ENCODE assay signal across 29 mouse cellular contexts in genomic region chr3:147943314-147943713, GRCm38 (mm10).
DNase-seq lines count a peak whose midpoint lies in the region; ATAC-seq and TF ChIP-seq lines count a peak whose summit lies in the region.
"Had no signal": no experiment of that assay in that cellular context is flagged by ENCODE, and none has a peak within 500 bp of the region (broad histone marks: within the 10 kb centered on the region; RNA-seq: fewer than 3 reads in every experiment).

No protein-coding gene starts in this region.

- no peak overlapping the region for H3K4me2 ChIP-seq in embryonic facial prominence, embryonic 14.5 days (ENCODE audit: low read depth, low read length)
- H3K4me2 ChIP-seq in myocyte (ENCODE audit: low read depth), result peak overlapping the region; percentile 28
- H3K4me2 ChIP-seq: embryonic facial prominence, embryonic 15.5 days; heart, embryonic 12.5 days; heart, embryonic 15.5 days; hindbrain, embryonic 13.5 days; intestine, embryonic 15.5 days had no signal

- no peaks in the 10 kb centered on the region for H3K36me3 ChIP-seq in embryonic facial prominence, embryonic 14.5 days (ENCODE audit: control insufficient read depth, insufficient read depth, low read length)
- no peaks in the 10 kb centered on the region for H3K36me3 ChIP-seq in embryonic facial prominence, embryonic 10.5 days (replicated peaks)
- H3K36me3 ChIP-seq in C2C12 (ENCODE audit: control insufficient read depth, insufficient read depth), result no peaks in the 10 kb centered on the region
- H3K36me3 ChIP-seq in myocyte (ENCODE audit: control insufficient read depth, insufficient read depth), result no peaks in the 10 kb centered on the region
- H3K36me3 ChIP-seq: embryonic facial prominence, embryonic 15.5 days; G1E; heart, embryonic 12.5 days; heart, embryonic 15.5 days; hindbrain, embryonic 10.5 days; hindbrain, embryonic 13.5 days; intestine, embryonic 15.5 days had no signal

- H3K79me2 ChIP-seq in C2C12 (ENCODE audit: control insufficient read depth, insufficient read depth) (no peaks in the 10 kb centered on the region), myocyte (ENCODE audit: control insufficient read depth, insufficient read depth) (no peaks in the 10 kb centered on the region)

- 57% methylated on average over 4 of the region's 4 CpGs for WGBS in embryonic facial prominence, embryonic 14.5 days
- 77% methylated on average over 4 of the region's 4 CpGs for WGBS in embryonic facial prominence, embryonic 10.5 days
- 59% methylated on average over 4 of the region's 4 CpGs for WGBS in lung, adult 2 months

- no peak overlapping the region for H3K27ac ChIP-seq in embryonic facial prominence, embryonic 14.5 days (replicated peaks; ENCODE audit: low read depth, low read length)
- H3K27ac ChIP-seq in embryonic facial prominence, embryonic 10.5 days (replicated peaks), result no peak overlapping the region
- H3K27ac ChIP-seq: embryonic facial prominence, embryonic 15.5 days; heart, embryonic 15.5 days; hindbrain, embryonic 10.5 days; hindbrain, embryonic 13.5 days; intestine, embryonic 15.5 days had no signal

- no peak overlapping the region for H3K4me3 ChIP-seq in embryonic facial prominence, embryonic 14.5 days (ENCODE audit: low read depth, low read length)
- H3K4me3 ChIP-seq in embryonic facial prominence, embryonic 10.5 days, result no peak overlapping the region
- H3K4me3 ChIP-seq in C2C12 (ENCODE audit: insufficient read depth, poor library complexity, severe bottlenecking), result no peak overlapping the region
- no peak overlapping the region for H3K4me3 ChIP-seq in myocyte
- no peak overlapping the region for H3K4me3 ChIP-seq in lung, adult 2 months (replicated peaks; ENCODE audit: extremely low read depth, low read depth, low read length)
- H3K4me3 ChIP-seq: embryonic facial prominence, embryonic 15.5 days; heart, embryonic 12.5 days; heart, embryonic 15.5 days; hindbrain, embryonic 10.5 days; hindbrain, embryonic 13.5 days; intestine, embryonic 15.5 days had no signal

- no peak for TF ChIP-seq POLR2A in myocyte (IDR thresholded peaks at IDR 0.05; ENCODE audit: insufficient read length, low read depth)
- no peak for TF ChIP-seq POLR2A in lung, adult 2 months (IDR thresholded peaks at IDR 0.05; ENCODE audit: borderline replicate concordance, extremely low read depth, low read depth, low read length)

- no peaks in the 10 kb centered on the region for H3K27me3 ChIP-seq in embryonic facial prominence, embryonic 14.5 days (replicated peaks; ENCODE audit: control insufficient read depth, insufficient read depth, low read length)
- H3K27me3 ChIP-seq in embryonic facial prominence, embryonic 10.5 days (replicated peaks; ENCODE audit: low read depth, poor library complexity, severe bottlenecking), result no peaks in the 10 kb centered on the region
- H3K27me3 ChIP-seq in C2C12 (ENCODE audit: control insufficient read depth, insufficient read depth, insufficient read length) (no peaks in the 10 kb centered on the region), myocyte (ENCODE audit: control insufficient read depth, insufficient read depth, insufficient read length) (no peaks in the 10 kb centered on the region)
- H3K27me3 ChIP-seq: CH12.LX; embryonic facial prominence, embryonic 15.5 days; heart, embryonic 12.5 days; heart, embryonic 15.5 days; hindbrain, embryonic 13.5 days; intestine, embryonic 15.5 days; Patski had no signal

- H3ac ChIP-seq in C2C12 (ENCODE audit: control insufficient read depth, insufficient read length, low read depth), result no peak overlapping the region
- H3ac ChIP-seq in myocyte (ENCODE audit: control insufficient read depth, insufficient read length), result no peak overlapping the region

- no peaks in the 10 kb centered on the region for H3K9me3 ChIP-seq in embryonic facial prominence, embryonic 14.5 days (ENCODE audit: control insufficient read depth, low read length)
- H3K9me3 ChIP-seq in embryonic facial prominence, embryonic 10.5 days, result no peaks in the 10 kb centered on the region
- H3K9me3 ChIP-seq: embryonic facial prominence, embryonic 15.5 days; heart, embryonic 12.5 days; heart, embryonic 15.5 days; hindbrain, embryonic 10.5 days; hindbrain, embryonic 13.5 days; intestine, embryonic 15.5 days had no signal

- no peaks in the 10 kb centered on the region for H3K79me3 ChIP-seq in C2C12 (ENCODE audit: low read depth)

- peaks cover under 1% of the 10 kb centered on the region; the same call in 1 of the 2 replicates for H3K4me1 ChIP-seq in embryonic facial prominence, embryonic 14.5 days (ENCODE audit: control insufficient read depth, insufficient read depth, low read length)
- no peaks in the 10 kb centered on the region for H3K4me1 ChIP-seq in embryonic facial prominence, embryonic 10.5 days
- no peaks in the 10 kb centered on the region for H3K4me1 ChIP-seq in lung, adult 2 months (ENCODE audit: control insufficient read depth, insufficient read depth, low read length)
- H3K4me1 ChIP-seq: embryonic facial prominence, embryonic 15.5 days; heart, embryonic 12.5 days; hindbrain, embryonic 10.5 days; hindbrain, embryonic 13.5 days; intestine, embryonic 15.5 days had no signal

- ATAC-seq in embryonic facial prominence, embryonic 14.5 days (ENCODE audit: low read depth), result no peak
- ATAC-seq: forebrain, embryonic 14.5 days; forebrain, postnatal 0 days; hindbrain, embryonic 16.5 days; intestine, embryonic 15.5 days; Patski had no signal

- peak; percentile 20 for DNase-seq in embryonic facial prominence, embryonic 14.5 days (ENCODE audit: low spot score)
- DNase-seq in embryonic facial prominence, embryonic 10.5 days (ENCODE audit: low spot score), result no peak
- DNase-seq in gastrocnemius, postnatal 10 days, result peak; percentile 24
- no peak for DNase-seq in kidney, adult 8-10 months
- DNase-seq in lung, adult 2 months, result no peak
- no peak for DNase-seq in cerebellum, adult 9-11 months
- DNase-seq: adrenal gland, postnatal 10 days; adrenal gland, postnatal 36 days; cerebellum, adult 2 months; cerebellum, postnatal 10 days; cerebellum, postnatal 36 days; embryo, embryonic 11 days; forebrain, postnatal 0 days; heart, adult 18-20 months; heart, postnatal 10 days; heart, postnatal 36 days had no signal

- no peak overlapping the region for H3K9ac ChIP-seq in embryonic facial prominence, embryonic 14.5 days (ENCODE audit: low read depth, low read length)
- H3K9ac ChIP-seq: embryonic facial prominence, embryonic 15.5 days; forebrain, postnatal 0 days; heart, embryonic 12.5 days; heart, embryonic 15.5 days; hindbrain, embryonic 13.5 days; intestine, embryonic 15.5 days had no signal

- no peak for TF ChIP-seq CTCF in C2C12 (IDR thresholded peaks at IDR 0.05; ENCODE audit: control insufficient read depth, insufficient read depth, insufficient read length)
- TF ChIP-seq CTCF in lung, adult 2 months (IDR thresholded peaks at IDR 0.05; ENCODE audit: insufficient read depth, low read length), result no peak

TF ChIP-seq in C2C12, 6 proteins besides CTCF, POLR2A, EP300 and RAD21:
- TF ChIP-seq MYOD1 (IDR thresholded peaks at IDR 0.05; ENCODE audit: control insufficient read depth, insufficient read length, low read depth) (peak; percentile 84), USF1 (IDR thresholded peaks at IDR 0.05; ENCODE audit: low read depth) (no peak)

TF ChIP-seq in myocyte, 11 proteins besides CTCF, POLR2A, EP300 and RAD21:
- peak; percentile 76 to 98 (median 96) for TF ChIP-seq MYOD1 (IDR thresholded peaks at IDR 0.05; ENCODE audit: control insufficient read depth in 1 of 3, insufficient read length in 2 of 3, low read depth in 2 of 3)
- TF ChIP-seq CEBPB (IDR thresholded peaks at IDR 0.05; ENCODE audit: insufficient read depth, poor library complexity, severe bottlenecking), result 0 out of 2 replicates have a peak, but pooled peaks have one; percentile 26
- TF ChIP-seq SRF (IDR thresholded peaks at IDR 0.05; ENCODE audit: control insufficient read depth, insufficient read length, low read depth), result no peak
- TF ChIP-seq REST (IDR thresholded peaks at IDR 0.05; ENCODE audit: insufficient read depth, insufficient read length), result no peak
- TF ChIP-seq MYOG (IDR thresholded peaks at IDR 0.05; ENCODE audit: control insufficient read depth in 1 of 3, insufficient read depth in 1 of 3, insufficient read length in 2 of 3, low read depth in 2 of 3), result peak in 1 of 3 experiments; percentile 69
- peak; percentile 75 for TF ChIP-seq TCF12 (IDR thresholded peaks at IDR 0.05; ENCODE audit: insufficient read depth, poor library complexity, severe bottlenecking)
- TF ChIP-seq MAX (IDR thresholded peaks at IDR 0.05; ENCODE audit: low read depth), result no peak

Comparison
In these comparisons a context has a peak if more than half of its experiments do, and no peak if none do; other contexts are left out.
1. DNase-seq: peak in embryonic facial prominence, embryonic 14.5 days (single experiment) and gastrocnemius, postnatal 10 days (single experiment); none in embryonic facial prominence, embryonic 10.5 days (single experiment), kidney, adult 8-10 months (0 of 2), lung, adult 2 months (single experiment) and cerebellum, adult 9-11 months (single experiment).